Mouse (Mus musculus): ENCODE measurements around the gene Usp10.

The Usp10 gene

DNA sequence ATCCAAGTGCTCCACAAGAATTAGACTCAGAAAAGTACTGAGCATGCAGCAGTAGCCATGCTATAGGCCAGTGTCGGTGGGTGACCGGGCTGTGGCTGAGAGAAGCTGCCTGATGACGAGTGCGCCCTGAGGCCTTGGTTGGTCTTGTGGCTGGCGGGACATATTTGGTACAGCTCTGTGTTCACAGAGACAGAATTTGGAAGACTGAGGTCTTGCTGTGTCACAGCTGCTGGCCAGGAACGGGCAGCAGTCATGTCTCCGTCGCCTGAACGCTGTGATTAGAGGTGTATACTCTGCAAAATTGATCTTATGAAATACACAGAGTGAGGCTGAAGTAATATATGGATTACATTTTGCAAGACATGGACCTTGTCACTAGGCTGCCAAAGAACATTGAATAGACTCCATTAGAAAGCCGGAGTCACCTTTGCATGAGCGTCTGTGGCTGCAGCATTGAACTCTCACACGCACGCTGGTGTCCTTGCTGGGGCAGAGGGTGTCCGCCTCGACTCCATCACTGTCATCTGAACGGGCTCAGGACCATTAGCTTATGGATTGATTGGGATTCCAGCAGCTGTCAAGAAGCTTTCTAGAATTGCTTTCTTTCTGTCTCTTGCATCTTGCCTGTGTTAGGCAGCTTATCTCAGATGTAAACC is 6.2 kb downstream of the Usp10 start:
- DNase-seq, result no peak

DNA sequence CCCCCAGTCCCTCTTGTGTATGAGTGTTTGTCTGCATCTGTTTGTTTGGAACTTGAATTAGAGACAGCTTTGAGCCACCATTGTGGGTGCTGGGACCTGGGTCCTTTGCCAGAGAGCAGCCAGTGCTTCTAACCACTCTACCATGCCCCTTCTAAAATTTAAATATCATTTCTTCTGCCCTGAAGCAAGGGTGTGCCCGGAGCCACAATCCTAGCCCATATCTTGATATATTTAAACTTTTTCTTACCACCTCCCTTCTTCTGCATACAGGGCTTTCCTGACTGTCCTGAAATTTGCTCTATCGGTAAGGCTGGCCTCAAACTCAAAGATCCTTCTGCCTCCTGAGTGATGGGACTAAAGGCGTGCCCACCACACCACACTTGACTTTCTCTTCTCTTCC is 7.3 kb downstream of the Usp10 start:
- no peak for DNase-seq

DNA sequence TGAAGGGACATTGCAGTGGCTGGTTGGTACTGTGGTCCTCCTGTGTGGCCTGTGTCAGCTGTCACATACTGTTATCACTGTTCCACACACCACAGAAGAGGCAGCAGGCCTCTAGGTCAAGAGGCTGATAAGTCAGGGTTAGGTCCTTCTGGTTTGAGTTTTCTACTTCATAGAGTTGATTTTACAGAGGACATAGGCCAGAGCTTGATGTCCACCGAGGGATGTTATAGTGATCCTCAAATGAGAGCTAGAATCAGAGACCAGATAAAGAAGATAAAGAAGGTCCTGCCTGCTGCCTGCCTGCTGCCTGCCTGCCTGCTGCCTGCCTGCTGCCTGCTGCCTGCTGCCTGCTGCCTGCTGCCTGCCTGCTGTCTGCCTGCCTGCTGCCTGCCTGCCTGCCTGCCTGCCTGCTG is 8.0 kb downstream of the Usp10 start:
- no peak for DNase-seq

DNA sequence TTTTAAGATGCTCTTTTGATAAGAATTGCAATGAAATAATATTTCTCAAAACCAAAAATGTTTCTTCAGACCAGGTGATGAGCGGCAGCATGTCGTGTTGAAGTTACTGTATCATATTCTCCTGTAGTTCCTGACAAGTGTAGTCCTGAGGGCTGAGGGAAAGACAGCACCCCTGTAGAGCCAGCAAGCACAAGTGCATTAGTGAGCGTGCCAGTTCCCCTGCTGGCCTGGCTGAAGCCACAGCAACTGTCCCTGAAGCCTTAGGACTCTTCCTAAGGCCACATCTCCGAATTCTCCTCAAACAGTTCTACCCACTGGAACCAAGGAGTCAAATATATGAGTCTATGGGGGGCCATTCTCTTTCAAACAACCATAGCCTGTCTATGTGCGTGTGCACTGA is 13.1 kb downstream of the Usp10 start:
- no peak for DNase-seq

DNA sequence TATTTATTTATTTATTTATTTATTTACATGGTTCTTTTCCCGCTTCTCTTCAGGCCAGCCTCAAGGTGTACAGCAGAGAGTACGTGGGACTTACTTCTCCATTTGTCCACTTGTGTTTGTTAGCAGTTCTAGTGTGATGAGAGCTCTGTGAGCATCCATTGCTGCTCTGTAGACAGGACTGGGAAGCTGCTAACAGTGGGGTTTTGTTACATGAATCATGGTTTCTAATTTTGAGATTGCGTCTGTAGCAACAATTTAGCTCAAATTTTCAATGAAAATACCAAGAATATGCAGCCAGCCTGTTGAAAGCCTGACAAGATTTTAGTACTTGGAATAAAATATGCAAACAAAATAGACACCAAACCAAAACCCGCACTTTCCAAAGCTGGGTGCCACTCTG is 15.3 kb downstream of the Usp10 start:
- DNase-seq, result no peak

DNA sequence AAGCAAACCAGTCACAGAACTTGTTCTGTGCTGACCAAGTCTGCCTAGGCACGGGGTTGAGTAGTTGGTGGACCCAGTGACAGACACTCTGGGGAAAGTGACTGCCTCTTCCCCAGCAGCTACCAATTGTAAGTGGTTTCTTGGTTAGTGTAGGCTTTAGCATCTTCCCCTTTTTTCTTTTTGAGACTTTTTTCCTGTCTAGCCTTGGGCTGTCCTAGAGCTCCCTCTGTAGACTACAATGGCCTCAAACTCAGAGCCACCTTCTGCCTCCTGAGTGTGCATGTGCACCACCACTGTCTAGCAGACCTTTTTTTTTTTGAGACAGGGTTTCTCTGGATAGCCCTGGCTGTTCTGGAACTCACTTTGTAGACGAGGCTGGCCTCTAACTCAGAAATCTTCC is 16.3 kb downstream of the Usp10 start:
- peak in 1 of 2 experiments; percentile 24 for DNase-seq

DNA sequence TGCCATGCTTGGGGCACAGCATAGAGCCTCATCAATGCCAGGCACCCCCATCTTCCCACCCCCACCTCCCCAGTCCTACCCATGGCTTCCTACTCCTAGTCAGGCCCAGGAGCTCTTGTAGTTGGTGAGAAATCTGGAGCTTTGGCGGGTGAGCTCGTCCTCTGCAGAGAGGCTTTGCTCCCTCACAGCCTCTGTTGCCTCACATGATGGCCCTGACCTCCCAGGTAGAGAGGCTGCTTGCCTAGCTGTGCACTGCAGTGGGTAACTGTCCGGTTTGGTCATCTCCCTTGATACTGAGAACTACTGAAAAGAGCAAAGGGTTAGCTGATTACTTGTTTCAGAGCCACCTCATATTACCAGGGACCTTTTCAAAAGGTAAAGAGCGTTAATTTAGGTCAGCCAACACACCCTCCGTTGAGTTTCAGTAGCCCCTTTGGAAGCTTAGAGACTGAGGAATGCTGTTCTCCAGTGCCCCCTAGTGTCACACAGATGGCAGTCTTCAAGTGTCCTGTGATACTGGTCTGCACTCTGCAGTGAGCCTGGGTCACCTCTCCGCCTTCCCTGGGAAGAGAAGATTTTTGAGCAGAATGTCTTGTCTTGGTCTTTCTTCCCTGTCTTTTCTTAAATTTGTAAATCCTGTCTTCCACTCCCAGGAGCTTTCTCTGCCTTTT is 17.4 kb downstream of the Usp10 start:
- DNase-seq, result peak; percentile 27 to 54

DNA sequence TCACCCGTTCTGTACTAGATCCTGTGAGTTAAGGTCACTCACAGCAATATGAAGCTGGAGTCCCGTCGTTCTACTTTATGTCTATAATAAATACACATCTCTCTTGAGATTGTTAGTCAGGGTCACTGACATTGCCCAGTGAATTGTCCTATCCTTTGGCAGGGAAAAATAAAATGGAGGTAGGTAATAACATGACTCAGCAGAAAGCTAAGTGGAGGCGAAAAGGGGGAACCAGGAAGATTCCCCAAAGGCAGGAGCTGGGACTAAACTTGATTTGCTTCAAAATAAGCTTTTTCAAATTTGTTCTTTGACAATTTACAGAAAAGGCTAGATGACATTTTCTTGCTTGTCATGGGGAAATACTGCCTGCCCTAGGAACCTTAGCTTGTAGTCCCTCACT is 21.2 kb downstream of the Usp10 start:
- no peak for DNase-seq

DNA sequence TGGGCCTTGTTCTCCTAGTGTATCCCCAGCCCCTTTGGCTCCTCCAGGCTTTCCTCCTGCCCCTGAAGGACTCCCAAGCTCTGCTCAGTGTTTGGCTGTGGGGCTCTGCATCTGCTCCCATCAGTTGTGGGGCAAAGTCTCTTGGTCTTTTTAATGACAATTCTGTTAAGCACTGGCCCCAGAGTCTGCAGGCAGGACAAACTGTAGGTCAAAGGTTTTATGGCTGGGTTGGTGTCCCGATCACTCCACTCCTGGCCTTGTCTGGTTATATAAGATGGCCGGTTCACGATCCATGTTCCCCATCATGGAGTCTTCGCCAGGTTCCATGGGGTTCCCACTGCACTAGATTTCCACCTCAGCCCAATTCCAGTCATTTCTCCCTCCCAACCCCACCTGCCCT is 23.5 kb downstream of the Usp10 start:
- no peak for DNase-seq

DNA sequence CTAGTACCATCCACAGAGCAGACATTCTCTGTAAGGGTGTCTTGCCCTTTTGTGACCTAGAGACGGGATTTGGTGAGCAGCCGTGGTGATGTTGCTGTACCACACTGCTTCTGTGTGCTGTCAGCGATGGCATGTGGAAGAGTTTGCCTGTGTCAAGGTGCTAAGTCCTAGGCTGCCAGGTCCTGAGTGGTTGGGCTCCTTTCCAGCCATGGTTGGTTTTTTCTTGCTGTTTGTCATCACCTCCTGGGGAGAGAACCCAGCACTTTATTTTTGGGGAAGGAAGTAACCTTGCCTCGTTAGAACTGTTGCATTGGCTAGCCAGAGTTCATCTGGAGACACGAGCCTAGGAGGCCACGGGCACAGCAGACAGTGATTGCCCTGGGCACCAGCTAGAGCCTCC is 25.4 kb downstream of the Usp10 start:
- no peak for DNase-seq

DNA sequence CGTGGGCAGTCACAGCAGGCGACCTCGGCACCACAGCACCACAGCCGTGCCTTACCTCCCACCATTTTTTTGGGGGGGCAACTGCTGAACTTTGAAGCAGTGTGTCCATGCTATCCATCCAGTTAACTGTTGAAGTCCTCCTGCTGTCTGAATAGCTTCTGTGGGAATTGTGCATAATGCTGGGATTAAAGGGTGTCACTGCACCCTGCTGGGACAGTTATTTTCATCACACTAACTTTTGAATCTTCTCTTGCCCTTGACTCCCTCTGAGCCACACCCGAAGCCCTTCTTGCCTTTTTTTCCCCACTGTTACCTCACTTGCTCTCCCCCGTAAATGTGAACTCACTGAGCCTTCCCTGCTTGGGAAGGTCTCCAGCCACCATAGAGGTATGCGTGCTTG is 28.3 kb downstream of the Usp10 start:
- no peak for DNase-seq

DNA sequence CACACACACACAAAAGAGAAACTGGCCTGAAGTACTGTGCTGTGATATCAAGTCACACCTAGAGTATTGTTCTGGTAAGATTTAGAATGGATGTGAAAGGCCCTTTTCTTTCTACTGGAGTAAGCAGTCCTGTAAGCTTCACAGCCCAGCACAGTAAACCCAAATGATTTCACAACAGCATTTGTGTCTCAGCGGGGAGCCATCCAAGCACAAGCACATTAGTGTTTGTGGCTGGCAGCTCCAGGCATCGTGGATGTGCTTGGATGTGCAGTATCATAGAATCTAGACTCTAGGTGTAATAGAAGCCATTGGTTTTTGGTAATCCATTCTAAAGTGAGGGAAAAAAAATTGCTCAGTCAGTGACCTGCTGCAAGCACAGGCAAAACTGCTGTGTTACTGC is 29.2 kb downstream of the Usp10 start:
- no peak for DNase-seq

DNA sequence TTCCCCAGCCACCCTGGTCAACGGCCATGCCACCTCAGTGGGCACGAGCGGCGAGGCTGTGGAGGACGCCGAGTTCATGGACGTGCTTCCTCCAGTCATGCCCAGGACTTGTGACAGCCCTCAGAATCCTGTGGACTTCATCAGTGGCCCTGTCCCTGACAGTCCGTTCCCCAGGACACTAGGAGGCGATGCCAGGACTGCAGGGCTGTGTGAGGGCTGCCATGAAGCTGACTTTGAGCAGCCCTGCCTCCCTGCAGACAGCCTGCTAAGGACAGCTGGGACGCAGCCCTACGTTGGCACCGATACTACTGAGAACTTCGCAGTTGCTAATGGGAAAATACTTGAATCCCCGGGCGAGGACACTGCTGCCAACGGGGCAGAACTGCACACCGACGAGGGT is 31.3 kb downstream of the Usp10 start:
- DNase-seq, result no peak

DNA sequence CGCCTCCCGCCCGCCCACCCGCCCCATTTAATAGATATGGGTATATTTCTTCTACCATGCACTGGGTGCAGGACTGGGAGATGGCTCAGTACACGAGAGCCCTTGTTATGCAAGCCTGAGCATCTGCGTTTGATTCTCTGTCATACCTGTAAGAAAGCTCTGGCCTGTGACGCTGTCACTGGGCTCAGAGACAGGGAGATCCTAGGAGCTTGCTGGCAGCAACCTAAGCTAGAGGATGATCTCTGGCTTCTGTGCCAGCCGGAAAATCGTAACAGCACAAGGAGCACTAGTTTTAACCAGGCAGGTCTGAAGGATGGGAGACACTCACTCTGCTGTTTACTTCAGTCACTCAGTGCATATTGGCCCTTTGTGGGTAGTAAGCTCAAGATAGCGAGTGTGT is 33.5 kb downstream of the Usp10 start:
- DNase-seq, result no peak

DNA sequence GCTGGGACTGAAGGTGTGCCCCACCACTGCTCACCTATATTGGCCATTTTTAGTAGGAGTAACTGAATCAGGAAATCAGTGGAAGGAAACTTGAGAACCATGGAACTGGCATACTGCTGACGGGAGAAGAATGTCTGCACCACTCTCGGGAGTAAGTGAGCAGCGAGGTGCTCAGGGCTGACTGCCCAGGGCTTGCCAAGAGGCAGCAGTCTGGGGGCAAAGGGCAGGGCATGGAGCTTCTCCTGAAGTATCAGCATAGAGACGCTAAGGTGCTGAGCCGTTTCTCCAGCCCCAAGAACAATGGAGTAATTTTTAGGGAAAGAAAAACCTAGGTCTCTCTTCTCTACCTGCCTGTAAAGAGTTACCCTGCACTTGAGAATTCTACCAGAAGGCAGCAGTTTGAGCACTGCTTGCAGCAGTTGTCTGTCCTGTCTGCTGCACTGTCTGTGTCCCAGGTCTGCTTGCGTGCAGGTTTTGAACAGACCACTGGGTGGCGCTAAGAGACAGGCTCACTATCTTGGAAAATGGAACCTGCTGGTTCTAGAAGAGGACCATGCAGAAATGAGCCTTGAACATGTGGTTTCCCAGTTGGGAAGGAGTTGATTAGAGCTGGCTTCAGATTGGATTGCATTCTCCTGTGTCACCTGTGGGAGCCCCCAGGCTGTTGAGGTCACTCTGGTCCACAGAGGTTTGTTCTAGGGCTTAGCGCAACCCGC is 34.1 kb downstream of the Usp10 start:
- peak; percentile 57 to 63 for DNase-seq

DNA sequence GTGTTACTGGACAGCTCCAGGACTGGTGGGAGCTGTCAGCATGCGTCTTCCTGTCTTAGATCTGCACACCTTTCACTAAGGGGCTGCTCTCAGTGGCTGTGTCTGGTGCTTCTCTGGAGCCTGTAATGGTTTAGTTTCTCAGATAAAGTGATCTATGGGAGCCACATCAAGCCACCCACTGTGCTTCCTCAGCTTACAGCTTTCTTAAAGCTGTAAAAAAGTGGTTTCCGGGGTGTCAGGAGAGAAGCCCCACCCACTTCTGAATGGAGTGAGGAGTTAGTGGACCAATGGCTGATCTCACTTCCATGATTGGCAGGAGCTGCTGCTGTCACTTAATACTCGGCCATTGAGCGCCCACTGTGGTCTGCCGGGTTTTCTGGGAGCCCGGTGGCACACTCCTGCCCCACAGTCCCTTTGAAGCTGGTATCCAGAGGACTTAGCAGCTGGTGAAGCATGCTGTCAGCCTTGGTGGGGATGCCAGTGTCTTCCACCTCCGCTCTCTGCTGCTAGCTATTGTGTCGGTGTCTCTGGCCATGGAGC is 36.2 kb downstream of the Usp10 start:
- no peak for DNase-seq

DNA sequence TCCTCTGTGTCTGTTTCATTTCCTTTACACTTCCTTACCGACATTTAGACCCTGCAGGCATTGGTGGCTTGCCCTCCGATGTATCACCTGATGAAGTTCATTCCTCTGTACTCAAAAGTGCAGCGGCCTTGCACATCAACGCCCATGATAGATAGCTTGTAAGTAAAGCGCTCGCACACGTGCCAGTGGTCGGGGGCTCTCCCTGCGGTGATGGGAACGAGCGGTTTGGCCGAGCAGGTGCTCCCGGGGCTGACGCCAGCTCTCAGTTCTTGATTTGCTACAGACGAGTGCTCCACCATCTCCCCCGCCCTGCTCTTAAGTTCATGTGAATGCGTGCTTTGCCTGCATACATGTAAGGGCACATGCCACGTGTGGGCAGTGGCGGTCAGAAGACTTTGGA is 37.5 kb downstream of the Usp10 start:
- no peak for DNase-seq

DNA sequence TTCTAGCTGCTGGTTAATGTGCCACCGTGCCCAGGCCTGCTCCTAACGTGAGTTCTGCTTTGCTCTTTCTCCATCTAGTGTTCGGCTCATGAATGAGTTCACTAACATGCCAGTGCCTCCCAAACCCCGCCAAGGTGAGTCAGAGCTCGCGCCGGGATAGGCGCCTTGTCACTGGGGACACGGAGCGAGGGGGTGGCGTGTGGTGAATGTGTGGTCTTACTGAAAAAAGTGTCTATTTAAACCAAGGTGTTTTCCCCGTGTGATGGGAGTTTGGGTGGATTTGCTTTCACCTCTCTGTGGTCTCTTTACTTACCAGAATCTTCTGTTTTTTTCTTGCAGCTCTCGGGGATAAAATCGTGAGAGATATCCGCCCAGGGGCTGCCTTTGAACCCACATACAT is 38.2 kb downstream of the Usp10 start:
- DNase-seq, result no peak

DNA sequence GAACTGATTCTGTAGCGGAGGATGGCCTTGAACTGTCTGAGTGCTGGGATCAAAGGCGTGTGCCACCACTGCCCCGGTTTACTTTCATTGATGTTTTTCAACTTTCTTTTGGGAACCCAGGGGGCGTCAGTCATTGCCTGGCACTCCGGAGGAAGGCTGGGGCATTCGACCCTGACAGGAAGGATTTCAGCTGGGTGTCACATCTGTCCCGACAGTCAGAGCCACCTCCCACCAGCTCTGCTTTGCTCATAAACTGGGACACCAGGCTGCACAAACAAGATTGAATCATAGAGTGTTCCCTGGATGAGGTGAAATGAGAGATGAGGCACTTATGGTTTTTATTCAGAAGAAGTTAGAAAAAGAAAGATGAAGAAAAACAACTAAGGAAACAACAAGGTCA is 42.1 kb downstream of the Usp10 start:
- no peak for DNase-seq

DNA sequence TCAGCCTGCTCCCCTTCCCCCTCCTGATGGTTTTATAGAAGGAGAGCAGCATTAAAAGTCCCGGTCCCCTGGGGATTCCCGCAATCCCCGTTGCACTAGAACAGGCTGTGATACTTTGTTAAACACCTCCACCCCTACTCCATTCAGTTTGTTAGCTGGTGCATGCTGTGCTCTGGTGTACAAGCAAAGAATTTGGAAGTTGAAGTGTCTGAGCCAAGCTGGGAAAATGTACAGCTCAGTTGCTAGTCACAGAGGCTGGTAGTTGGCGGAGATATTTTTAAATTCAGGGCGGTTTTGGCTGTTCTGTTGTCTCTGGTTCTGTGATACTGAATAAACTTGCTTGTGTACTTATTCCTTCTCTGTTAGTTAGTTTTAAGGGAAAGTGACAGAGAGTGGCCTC is 42.6 kb downstream of the Usp10 start:
- no peak for DNase-seq

DNA sequence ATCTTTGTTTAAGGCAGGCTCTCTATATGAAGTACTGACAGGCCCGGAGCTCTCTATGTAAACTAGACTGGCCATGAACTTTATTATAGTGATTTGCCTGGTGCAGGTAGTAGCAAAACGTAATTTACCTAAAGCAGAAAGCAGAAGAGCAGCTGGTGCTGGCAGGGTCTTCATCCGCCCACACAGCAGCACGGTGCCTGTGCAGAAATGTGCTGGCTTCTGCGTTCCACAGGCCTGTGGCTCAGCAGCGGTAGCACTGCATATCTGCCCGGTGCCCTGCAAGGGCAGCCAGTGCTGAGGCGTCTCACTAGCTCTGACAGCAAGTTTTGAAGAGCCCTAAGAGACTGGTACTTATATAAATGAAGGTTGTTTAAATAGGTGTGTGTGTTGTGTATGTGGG is 45.2 kb downstream of the Usp10 start:
- no peak for DNase-seq

DNA sequence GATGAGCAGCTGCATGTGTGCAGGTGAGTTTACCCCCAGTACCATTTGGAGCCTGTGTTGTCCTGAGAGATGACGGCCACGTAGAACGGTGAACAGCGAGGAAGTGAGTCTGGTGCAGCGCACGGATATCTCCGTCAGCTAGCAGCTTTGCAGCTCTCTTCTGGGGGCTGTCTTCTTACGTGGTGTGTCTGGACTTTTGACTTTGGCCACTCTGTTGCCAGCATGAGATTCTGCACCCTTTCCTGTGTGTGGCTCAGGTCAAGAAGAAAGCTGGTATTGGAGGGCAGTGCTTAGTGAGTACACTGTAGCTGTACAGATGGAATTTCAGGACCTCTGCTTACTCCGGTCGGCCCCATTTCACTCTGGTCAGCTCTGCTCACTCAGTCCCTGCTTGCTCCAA is 47.9 kb downstream of the Usp10 start:
- no peak for DNase-seq

DNA sequence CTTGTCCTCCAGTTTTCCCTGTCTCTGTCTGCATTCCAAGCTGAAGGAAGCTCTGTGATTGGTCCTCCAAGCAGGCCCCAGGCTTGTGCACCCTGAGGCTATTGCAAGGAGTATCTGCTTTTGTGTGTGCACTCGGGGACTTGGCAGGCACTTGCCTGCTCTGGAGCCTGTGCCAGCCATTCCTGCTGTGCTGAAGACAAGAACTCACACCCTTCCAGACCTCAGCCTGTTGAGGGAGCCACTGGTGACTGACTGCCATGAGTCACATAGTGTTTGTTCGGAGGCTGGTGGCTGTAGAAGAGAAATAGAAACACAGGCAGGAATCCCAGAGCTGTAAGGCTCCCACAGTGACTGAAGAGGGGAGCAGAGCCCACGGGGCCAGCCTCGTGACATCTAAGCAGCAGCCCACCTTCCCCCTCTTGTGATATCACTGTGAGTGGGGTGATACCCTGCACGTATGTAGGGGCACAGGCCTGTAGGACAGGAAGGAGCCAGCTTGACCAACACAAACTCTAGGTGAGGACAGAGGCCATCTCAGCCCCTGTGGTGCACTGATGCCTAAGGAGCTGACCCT is 50.5 kb downstream of the Usp10 start:
- peak in 1 of 2 experiments; percentile 27 for DNase-seq

DNA sequence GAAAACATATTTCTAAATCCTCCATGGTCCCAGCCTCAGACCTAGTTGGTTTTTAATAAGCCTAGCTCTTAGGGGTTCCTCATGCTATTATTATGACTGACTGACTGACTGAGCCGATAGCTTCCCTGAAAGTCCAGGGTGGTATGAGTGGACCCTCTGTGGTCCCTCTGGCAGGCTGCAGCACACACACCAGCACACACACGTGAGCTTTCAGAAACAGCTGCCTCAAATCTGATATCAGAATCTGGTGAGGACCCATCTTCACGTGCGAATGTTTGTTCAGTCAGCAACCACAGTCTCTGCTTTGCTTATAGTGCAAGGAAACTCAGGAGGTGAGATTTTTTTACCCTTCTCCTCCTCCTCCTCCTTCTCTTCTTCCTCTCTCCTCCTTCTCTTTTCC is 54.7 kb downstream of the Usp10 start:
- DNase-seq, result no peak
